Mouse (Mus musculus): ENCODE measurements around the gene Cdc25b.

Gene Cdc25b

DNA sequence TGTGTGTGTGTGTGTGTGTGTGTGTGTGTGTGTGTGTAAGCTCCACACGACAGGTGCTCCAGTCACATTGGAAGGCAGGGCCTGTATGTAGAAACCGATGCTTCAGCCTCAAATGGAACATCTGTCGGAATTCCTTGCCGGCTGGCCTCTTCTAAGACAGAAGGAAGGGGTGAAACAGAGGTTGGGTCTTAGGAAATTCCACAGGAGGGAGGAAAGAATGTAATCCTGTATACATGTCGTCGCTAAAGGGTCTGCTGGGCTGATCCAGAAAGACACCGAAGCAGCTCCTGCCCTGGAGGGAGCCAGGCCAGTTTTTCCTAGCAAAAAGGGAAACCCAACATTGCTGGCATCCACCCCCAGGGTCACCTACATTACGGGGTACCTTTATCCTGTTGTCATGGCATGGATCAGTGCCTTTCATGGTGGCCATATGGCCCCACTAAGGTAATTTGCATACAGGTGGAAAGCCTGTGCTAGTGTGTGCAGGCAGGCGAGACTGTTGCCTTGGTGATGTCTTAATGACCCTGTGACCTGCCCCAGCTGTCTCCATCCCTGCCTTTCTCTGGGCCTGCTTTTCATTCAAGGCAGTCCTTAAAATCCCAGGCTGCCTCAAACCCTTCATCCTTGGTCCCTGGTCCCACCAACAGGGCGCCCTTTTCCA, 3.7 kb downstream of the Cdc25b start:
- no peak for DNase-seq (ENCODE audit: low spot score)

DNA sequence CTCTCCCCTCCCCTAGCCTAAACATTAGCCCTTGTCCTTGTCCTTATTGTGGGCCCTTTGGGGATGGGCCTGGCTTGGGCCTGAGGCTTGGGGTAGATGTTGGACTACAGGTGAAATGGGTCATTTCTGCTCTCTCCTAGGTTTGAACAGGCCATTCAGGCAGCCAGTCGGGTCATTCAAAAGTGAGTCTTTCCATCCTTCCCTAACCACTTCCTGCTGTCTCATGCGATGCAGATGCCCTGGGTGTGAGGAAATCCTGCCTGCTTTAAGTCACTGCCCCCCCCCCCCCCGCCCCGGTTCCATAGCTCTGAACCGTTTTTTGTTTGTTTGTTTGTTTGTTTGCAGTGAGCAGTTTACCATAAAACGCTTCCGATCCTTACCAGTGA, 4.2 kb downstream of the Cdc25b start:
- no peak for DNase-seq (ENCODE audit: low spot score)

DNA sequence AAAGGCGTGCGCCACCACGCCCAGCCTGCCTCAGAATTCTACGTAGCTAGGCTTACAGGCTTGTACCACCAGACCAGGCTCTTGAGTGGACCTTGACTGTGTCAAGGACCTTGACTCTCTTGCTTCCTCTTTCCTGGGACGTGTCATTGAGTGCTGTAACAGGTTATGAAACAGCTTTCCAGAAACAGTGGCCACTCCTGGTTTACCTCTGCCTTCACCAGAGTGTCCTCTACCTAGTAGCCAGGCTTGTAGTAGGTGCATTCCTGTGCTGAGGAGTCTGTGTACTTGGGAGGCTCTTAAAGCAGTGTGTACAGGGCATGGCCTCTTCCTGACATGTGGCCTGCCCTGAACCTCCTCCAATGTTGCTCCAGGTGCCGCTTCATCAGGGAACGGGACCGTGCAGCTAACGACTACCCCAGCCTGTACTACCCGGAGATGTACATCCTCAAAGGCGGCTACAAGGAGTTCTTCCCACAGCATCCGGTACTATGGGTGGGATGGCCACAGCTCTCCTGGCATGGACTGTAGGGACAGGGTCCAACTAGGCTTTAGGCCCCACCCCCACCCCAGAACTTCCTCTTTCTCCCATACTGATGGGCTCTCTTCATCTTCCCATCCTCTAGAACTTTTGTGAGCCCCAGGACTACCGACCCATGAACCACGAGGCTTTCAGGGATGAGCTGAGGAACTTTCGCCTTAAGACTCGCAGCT, 10.0 kb downstream of the Cdc25b start:
- no peak for DNase-seq (ENCODE audit: low spot score)

DNA sequence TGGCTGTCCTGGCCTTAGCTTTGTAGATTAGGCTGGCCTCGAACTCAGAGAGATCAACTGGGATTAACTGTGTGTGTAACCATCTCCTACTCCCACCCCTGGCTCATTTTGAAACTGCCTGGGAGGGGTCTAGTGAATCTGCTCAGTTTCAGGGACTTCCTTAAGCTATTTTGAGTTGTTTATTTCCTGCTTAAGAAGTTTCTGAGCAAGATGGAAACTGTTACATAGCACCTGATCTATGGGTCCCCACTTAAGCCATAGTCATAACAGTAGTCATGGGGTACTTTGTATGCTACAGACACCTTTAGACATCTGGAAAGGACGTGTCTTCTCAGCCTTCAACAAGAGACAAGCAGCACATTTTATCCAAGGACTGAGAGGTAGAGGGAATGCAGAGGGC, 14.0 kb downstream of the Cdc25b start:
- DNase-seq (ENCODE audit: low spot score): no peak

DNA sequence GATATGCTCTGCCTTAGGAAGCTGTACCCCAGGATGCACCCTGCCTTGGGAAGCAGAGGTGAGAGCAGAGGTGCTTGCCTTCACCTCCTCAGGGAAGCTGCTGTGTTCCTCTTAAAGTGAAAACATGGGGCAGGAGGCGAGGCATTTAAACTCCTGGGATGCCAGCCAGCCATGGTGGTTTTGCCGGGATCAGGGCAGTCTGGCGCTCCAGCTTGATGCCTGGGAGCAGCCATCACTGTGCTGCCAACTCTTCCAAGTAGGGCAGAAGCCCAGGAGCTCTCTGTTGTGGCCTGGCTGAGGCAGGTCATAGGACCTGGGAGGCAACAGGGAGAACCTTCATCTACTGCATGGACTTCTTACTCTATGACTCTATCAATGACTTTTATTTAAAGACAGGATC, 14.5 kb downstream of the Cdc25b start:
- DNase-seq (ENCODE audit: low spot score): no peak

DNA sequence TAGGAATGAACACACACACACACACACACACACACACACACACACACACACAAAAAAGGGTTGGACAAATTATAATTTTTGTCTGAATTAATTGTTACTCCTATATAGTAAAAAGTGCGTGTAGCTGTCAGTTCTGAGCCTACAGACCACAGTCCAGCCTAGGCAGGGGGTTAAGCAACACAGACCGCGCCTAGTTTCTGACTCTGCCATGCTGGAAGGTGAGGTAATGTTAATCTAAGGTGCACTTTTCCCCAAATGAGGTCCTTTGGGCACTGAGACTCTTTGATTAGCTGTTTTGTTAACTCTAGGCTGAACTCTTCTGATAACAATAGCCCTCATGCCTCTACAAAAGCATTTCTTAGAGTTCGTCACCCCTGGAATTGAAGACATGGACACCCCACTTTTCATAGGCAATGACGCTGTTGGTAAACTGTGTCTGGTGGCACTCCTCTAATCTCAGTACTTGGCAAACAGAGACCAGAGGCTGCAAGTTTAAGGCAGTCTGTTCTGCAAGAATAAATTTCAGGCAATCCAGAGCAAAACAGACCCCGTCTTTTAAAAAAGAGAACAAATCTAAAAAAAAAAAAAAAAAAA, 17.2 kb downstream of the Cdc25b start:
- DNase-seq (ENCODE audit: low spot score): no peak

DNA sequence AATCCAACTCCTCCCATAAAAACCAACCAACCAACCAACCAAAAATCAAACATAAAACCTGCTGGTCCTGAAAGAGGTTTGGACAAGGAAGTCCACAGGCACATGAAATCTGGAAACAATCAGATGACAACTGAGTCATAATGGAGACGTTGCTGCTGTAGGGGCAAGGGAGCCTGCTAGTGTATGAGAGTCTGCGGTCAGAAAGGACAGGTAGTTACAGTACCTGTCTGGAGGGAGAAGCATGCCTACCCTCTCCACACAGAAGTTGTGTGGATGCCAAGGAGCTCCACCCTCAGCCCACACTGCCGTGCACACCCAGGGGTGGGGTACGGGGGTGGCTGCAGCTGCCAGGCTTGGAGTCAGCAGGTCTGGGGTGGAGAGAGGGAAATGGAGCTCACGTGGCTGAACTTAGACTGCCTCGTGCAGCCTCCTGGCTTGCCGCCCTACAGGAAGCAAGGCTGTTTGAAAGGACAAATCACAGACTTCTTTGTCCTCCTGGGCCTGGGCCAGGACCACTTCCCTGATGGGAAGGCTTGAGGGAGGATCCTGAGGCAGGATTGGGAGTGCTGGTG, 17.7 kb downstream of the Cdc25b start:
- peak; percentile 87 for DNase-seq (ENCODE audit: low spot score)

DNA sequence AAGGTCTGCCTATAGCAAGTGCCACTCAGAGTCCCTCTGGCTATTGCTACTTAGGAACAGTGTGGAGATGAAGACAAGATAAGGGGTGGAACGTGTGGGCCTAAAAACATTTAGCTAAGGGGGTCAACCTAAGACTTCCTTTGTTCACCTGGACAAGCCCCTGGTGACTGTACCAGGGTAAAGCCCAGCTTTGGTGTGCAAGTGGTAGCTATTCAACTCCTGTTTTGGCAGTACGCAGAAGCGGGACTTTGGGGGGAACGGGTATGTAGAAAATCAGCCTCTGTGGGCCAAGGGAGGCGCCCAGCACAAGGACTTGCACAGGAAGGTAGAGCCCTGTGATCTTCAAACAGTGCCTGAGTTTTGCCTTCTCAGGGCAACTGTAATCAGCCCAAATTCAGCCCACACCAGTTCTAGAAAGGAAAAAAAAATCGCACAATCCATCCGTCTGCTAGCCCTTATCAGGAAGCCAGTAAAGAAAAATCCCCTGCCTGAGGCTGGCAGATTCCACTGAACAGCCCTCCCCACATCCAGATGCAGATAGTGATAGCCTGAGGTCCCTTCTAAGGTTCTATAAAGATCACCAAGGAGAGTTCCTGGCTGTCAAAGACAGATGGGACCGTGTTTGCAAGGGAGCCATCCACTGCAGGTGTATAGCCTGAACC, 18.9 kb downstream of the Cdc25b start:
- no peak for DNase-seq (ENCODE audit: low spot score)

DNA sequence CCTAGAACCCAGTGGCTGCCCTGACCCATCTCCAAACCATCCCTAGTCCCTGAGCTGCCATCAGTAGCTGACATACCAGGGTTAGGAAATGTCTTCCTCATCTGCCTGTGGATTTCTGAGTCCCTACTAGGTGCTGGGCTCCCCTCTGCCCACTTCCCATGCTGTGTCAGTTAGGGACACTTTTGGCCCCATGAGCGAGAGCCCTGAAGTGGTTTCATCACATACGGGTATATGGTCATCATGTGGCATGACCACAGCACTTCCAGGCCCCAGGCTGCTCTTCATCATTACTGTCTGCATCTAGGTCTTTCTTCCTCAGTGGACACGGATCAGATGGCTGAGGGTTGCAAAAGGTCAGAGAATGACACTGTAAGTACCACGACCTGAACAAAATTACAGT, 20.0 kb downstream of the Cdc25b start, which contains the start of gene Ap5s1:
Ap5s1 (plus strand) TSS at position 301 of the 400 bp plus-strand sequence.
- DNase-seq (ENCODE audit: low spot score): no peak

DNA sequence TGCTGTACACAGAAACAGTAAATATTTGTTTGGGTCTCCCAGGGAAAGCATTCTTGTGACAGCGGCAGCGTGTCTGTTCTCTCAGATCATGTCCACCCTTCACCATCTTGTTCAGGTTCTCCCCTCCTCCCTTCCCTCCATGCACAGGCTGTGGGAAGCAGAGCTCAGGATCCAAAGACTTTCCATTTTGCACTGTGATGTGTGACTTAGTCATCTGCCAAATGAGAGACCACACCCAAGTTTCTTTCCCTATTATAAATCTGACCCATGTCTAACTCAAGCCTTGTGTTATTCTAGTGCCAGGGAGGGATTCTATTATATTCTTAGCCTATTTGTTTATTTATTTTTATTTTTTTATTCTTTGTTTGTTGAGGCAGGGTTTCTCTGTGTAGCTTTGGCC, 21.6 kb downstream of the Cdc25b start:
- no peak for DNase-seq (ENCODE audit: low spot score)

DNA sequence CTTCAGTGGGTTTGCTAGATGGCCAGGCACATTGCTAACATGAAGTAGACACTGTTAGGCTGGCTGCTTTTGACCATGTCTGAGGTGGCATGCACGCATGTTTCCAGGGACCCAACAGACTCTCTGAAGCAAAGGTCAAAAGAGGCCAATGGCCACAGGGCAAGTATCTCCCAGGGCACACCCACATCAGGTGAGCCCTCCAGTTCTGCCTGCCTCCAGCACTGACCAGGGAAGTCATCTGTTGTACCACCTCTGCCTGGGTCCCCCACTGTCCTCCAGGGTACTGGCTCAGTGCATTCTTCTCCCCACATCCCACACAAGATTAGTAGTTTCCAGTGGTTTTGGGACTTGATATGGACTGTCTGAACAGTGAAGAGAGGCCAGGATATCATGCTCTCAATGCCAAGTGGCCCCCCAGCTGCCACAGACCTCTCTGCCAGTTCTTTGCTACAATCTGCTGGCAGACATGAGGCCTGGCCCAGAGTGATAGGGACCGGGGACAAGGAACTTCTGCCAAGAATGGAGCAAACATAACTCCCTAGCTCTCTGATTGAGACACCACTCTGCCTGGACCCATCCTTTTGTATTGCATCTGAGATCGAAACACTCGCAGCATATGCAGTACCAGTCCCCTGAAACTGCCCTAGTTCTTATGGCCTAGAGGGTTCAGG, 22.5 kb downstream of the Cdc25b start:
- peak; percentile 23 for DNase-seq (ENCODE audit: low spot score)

DNA sequence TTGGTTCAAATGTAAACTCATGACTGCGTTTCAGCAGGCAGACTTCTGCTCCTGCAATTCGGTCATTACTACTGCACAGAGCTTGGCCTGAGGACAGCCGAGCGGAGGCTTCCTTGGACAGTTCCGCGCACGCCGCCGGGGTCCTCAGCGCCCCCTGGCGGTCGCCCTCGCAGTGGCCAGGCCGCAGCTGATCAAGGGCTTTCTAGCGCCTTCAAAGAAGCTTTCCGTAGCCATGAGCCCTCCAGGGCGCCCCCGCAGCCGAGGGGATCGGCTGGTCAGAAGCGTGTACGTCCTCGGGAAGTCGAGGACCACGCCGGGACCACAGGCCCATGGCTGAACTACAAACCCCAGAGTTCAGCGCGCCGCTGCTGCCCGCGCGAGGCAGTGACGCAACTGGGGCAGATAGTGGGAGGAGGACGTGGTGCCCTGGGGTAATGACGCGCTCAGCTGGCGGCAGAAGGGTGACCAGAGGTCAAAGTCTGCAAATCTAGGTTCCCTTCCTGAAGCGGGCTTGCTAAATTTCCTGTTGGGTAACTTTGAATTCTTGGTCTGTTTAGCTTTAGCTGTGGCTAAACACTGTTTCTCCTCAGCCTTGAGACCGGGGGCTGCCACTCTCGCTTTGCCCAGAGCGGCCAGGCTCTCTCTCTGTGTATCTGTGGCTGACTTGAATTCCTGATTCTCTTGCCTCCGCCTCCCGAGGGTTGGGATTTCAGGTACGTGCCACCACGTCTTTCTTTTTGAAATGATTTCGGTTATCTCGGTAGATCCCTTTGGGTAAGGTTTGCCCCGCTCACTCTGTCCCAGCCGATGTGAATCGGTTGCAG, 23.4 kb downstream of the Cdc25b start:
- DNase-seq (ENCODE audit: low spot score): peak; percentile 95

DNA sequence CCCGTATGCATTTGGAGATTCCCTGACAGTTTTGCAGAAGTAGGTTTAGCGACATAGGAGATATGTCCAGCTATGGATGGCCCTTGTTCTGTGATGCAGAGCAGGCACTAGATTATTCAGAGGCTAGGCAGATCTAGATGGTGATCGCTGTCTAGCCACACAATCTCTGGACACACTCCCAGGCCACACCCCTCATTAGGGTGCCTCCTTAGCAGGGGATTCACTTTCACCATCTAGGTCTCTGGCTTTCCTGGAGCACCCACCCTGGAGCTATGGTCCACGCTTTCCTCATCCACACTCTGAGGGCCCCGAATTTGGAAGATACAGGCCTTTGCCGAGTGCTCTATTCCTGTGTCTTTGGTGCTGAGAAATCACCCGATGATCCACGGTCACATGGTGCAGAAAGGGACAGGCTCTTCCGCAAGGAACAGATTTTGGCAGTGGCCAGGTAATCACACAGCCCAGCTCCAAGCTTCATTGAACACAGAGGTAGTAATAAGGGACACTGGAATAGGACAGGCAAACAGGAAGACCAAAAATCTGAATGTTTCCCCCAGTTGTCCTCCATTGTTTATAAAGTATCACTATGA, 24.4 kb downstream of the Cdc25b start:
- no peak for DNase-seq (ENCODE audit: low spot score)

DNA sequence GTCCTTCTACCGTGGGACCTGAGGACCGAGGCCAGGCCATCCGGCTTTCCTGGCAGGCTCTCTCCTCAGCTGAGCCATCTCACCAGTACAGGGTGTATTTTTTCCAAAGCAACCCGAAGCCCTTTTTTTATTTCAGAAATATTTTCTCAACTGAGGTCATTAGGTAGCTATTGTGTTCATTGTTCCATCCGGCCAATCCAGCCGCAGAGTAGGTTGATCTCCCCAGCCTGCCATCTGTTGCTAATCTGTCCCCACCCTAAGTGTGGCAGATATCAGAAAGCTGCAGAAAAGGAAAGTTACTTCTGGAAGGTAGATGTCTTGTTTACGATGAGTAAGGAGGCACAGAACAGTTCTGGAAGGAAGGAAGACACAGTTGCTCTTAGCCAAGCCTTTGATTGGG, 27.0 kb downstream of the Cdc25b start:
- no peak for DNase-seq (ENCODE audit: low spot score)

DNA sequence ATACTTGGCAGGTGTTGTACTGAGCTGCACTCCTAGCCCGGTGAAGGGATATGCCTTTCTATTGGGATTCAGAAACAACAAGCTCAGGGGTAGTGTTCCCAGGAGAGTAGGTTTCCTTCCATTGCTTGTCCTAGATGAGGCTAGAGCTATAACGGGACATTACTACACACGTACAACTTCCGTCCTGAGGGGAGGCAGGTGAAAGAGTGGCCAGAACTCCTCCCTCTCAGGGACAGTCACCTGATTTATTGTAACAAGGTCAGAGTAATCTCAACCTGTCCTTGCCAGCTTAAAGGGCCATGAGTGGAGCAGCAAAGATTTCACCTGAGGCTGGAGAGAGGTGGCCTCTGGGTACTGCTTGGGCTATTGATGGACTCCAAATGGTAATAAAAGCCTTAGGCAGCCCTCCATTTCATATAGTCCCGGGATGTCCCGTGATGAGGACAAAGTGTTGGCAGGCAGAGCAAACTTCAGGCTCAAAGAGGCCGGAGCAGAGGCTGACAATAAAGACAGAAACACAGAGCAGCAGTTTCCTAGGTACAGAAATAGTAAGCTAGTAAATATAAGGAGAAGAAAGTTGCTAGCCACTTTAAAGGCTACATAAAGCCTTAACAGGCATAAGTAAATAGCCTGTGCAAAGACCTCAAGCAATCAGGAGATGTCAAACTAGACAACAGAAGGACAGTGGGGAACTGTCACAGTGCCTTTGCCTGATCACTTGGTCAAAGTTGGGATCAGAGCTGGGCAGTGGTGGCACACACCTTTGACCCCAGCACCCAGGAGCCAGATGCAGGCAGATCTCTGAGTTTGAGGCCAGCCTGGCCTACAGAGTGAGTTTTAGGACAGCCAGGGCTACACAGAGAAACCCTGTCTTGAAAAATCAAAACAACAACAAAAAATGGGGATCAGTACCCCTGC, 29.5 kb downstream of the Cdc25b start:
- no peak for DNase-seq (ENCODE audit: low spot score)

DNA sequence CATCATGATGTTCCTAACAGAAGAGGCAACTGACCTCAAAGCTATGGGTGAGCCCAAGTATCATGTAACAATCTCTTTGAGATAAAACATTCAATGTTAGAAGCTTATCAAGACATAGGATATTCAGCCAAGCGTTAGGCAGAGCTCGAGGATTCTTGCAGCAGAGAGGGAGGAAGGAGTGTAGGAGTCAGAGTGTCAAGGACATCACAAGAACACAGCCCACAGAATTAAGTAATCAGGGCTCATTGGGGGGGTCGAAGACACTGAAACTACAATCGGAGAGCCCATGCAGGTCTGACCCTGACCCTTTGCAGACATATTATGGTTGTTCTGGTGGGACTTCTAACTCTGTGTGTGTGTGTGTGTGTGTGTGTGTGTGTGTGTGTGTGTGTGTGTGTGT, 33.3 kb downstream of the Cdc25b start:
- DNase-seq (ENCODE audit: low spot score): no peak

DNA sequence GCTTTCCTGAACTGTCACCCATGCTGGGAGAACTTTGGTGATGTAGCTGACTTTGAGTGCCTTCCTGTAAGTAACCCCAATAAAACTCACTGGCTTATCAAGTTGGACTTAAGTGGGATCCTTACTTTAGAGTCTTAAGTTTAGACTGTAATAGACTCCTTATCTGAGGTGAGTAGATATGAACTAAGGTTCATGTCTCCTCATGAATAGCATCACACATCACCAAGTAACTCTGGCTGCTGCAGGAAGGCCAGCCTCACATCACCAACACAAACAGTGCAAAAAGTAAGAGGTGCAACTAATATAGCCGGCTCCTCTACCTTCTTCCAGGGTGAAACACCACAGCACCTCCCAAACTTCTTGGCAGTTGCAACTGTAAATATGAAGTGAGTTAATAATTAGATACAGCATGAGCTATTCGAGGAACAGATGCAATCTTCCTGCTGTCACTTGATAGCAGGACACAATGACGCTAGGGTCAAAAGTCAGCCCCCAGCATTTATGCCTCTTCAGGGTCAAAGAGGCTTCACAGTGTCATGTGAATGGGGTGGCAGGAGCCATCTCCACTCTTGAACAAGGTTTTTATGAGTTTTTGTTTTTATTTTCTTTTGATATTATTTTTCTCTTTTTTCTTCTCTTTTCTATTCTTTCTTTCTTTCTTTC, 35.2 kb downstream of the Cdc25b start:
- no peak for DNase-seq (ENCODE audit: low spot score)

DNA sequence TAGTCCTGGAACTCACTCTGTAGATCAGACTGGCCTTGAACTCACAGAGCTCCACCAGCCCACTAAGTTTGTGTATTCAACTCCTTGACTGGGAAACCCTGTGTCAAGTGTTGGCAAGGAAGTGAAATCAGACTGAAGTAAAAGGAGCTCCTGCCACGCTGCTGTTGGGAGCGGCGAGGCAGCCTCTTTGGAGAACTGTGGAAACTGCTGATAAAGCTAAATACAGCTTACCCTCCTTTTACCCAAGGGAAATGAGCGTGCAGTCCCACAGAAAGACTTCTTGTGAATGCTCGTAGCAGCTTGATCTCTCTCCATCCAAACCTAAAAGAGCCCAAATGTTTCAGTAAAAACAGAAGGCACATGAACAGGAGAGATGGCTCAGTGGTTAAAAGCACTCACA, 35.8 kb downstream of the Cdc25b start:
- no peak for DNase-seq (ENCODE audit: low spot score)

DNA sequence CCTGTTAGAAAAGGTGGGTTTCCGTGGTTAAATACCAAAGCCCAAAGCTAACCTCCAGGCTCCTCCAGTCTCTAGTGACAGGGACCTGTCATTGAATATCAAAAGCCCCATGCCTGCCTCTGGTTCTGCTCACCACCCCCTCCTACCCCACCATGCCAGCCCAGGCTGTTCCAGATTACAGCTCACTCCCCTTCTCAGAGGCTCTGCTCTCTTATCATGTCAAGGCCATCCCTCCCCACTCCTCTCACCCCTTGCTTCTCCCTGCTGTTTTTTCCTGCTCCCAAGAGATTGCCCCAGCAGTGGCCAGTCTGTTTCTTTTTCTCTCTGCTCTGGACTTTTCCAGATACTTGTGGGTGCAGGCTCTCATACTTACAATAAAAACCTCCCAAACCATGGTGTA, 36.8 kb downstream of the Cdc25b start:
- DNase-seq (ENCODE audit: low spot score): peak; percentile 31

Data from ovary, postnatal 36 days (tissue).